Comparison of ENCODE assay signal across 16 mouse cellular contexts in genomic region chr19:6932018-6932417, GRCm38 (mm10). TPM values are rescaled to one million over a fixed set of nuclear protein-coding genes. Genes with fewer than 3 reads are reported as not detected.
A peak's percentile ranks its signal among the peaks of the same experiment; 100 is the strongest.
DNase-seq lines count a peak whose midpoint lies in the region; ATAC-seq and TF ChIP-seq lines count a peak whose summit lies in the region.
"Had no signal": no experiment of that assay in that cellular context is flagged by ENCODE, and none has a peak within 500 bp of the region (broad histone marks: within the 10 kb centered on the region; RNA-seq: fewer than 3 reads in every experiment).

No protein-coding gene starts in this region.

- no peak overlapping the region for H3K9ac ChIP-seq in liver, adult 2 months (ENCODE audit: low read depth, low read length)
- H3K9ac ChIP-seq: embryonic facial prominence, embryonic 12.5 days; forebrain, embryonic 12.5 days had no signal

- H3K27me3 ChIP-seq in liver, adult 2 months (ENCODE audit: control insufficient read depth, insufficient read depth, low read length), result peaks cover 10% of the 10 kb centered on the region

- no peak for TF ChIP-seq POLR2A in liver, adult 2 months (IDR thresholded peaks at IDR 0.05; ENCODE audit: extremely low read depth, insufficient read depth, low read length)
- TF ChIP-seq POLR2A in cortical plate, adult 2 months (IDR thresholded peaks at IDR 0.05; ENCODE audit: extremely low read depth, insufficient read depth, low read length), result no peak

- no peaks in the 10 kb centered on the region for H3K36me3 ChIP-seq in liver, adult 2 months (ENCODE audit: control insufficient read depth, insufficient read depth, low read length)
- H3K36me3 ChIP-seq: embryonic facial prominence, embryonic 10.5 days; embryonic facial prominence, embryonic 12.5 days; forebrain, embryonic 12.5 days had no signal

- peaks cover 2% of the 10 kb centered on the region for H3K4me1 ChIP-seq in liver, adult 2 months (ENCODE audit: control insufficient read depth, insufficient read depth, low read length)
- H3K4me1 ChIP-seq in cortical plate, adult 2 months (ENCODE audit: control insufficient read depth, insufficient read depth, low read length), result no peaks in the 10 kb centered on the region

- H3K79me2 ChIP-seq in liver, adult 2 months (ENCODE audit: control insufficient read depth, insufficient read depth, low read length), result no peaks in the 10 kb centered on the region

- no peak for TF ChIP-seq CTCF in liver, adult 2 months (IDR thresholded peaks at IDR 0.05; ENCODE audit: low read depth, low read length)
- TF ChIP-seq CTCF in cortical plate, adult 2 months (IDR thresholded peaks at IDR 0.05; ENCODE audit: extremely low read depth, insufficient read depth, low read length), result no peak

- no peak overlapping the region for H3K4me3 ChIP-seq in liver, adult 2 months (ENCODE audit: insufficient read depth, low read depth, low read length)
- peak overlapping the region; percentile 38 for H3K4me3 ChIP-seq in cortical plate, adult 2 months (ENCODE audit: insufficient read depth, low read length)
- H3K4me3 ChIP-seq: embryonic facial prominence, embryonic 10.5 days; embryonic facial prominence, embryonic 12.5 days; forebrain, embryonic 12.5 days had no signal

- no peak for ATAC-seq in activated CD4-positive, CD25-positive, alpha-beta regulatory T cell, adult 4 months
- ATAC-seq: forebrain, embryonic 14.5 days; forebrain, embryonic 16.5 days had no signal

- no peak overlapping the region for H3K27ac ChIP-seq in liver, adult 2 months (replicated peaks; ENCODE audit: insufficient read depth, low read depth, low read length)
- no peak overlapping the region for H3K27ac ChIP-seq in cortical plate, adult 2 months (ENCODE audit: insufficient read depth, low read length)
- H3K27ac ChIP-seq: embryonic facial prominence, embryonic 10.5 days; embryonic facial prominence, embryonic 12.5 days; forebrain, embryonic 12.5 days had no signal

- DNase-seq in liver, adult 2 months (ENCODE audit: extremely low read depth, low read depth, low spot score), result peak; percentile 85
- no peak for DNase-seq in liver
- DNase-seq in R1 (ENCODE audit: low read depth, low spot score), result peak; percentile 81
- DNase-seq: adrenal gland, adult 2 months; adrenal gland, postnatal 10 days; adrenal gland, postnatal 25 days; cerebellum, adult 11 months; cerebellum, adult 8-10 months had no signal

- WGBS in liver, adult 2 months, result 16% methylated on average over 1 of the region's 1 CpGs

RNA-seq across cellular contexts. Expression of gene Kcnk4, which starts 2.3 kb away (rescaled TPM):
- total RNA-seq in liver, adult 2 months (2014; rRNA removed), result 0.07 TPM in 1 of 2 replicates, not detected in the other
- polyA plus RNA-seq in liver, adult 2 months (2012; rRNA removed), result 0.05 TPM in 1 of 2 replicates, not detected in the other
- polyA plus RNA-seq in cortical plate, adult 2 months (2012; rRNA removed), result 57.1 and 59.0 TPM in 2 replicates
- not detected for polyA plus RNA-seq in activated CD4-positive, CD25-positive, alpha-beta regulatory T cell, adult 4 months (2017; shearing (Covaris generic))
- total RNA-seq: common myeloid progenitor, adult 5-6 weeks had no signal
- polyA plus RNA-seq: adrenal gland, adult 2 months; embryonic facial prominence, embryonic 10.5 days; forebrain, embryonic 12.5 days had no signal

RNA-seq across cellular contexts. Expression of gene Catsperz, which starts 6.8 kb away (rescaled TPM):
- not detected in 2 replicates for total RNA-seq in liver, adult 2 months (2014; rRNA removed)
- polyA plus RNA-seq in liver, adult 2 months (2012; rRNA removed), result not detected in 2 replicates
- 31.9 and 33.9 TPM in 2 replicates for polyA plus RNA-seq in cortical plate, adult 2 months (2012; rRNA removed)
- not detected for polyA plus RNA-seq in activated CD4-positive, CD25-positive, alpha-beta regulatory T cell, adult 4 months (2017; shearing (Covaris generic))
- total RNA-seq: adrenal gland, postnatal 25 days; common myeloid progenitor, adult 5-6 weeks had no signal
- polyA plus RNA-seq: adrenal gland, adult 2 months had no signal

RNA-seq across cellular contexts. Expression of gene Bad, which starts 9.6 kb away (rescaled TPM):
- total RNA-seq in liver, adult 2 months (2014; rRNA removed), result 26.2 and 28.1 TPM in 2 replicates
- 38.7 and 40.3 TPM in 2 replicates for polyA plus RNA-seq in liver, adult 2 months (2012; rRNA removed)
- polyA plus RNA-seq in cortical plate, adult 2 months (2012; rRNA removed), result 60.4 and 66.3 TPM in 2 replicates
- polyA plus RNA-seq in activated CD4-positive, CD25-positive, alpha-beta regulatory T cell, adult 4 months (2017; shearing (Covaris generic)), result 10 to 100 TPM; 42.6 to 60.5 TPM

RNA-seq across cellular contexts. Expression of gene Gpr137, which starts 10.3 kb away (rescaled TPM):
- total RNA-seq in liver, adult 2 months (2014; rRNA removed), result 12.3 and 14.0 TPM in 2 replicates
- 52.6 and 61.1 TPM in 2 replicates for polyA plus RNA-seq in liver, adult 2 months (2012; rRNA removed)
- 117 and 121 TPM in 2 replicates for polyA plus RNA-seq in cortical plate, adult 2 months (2012; rRNA removed)
- polyA plus RNA-seq in activated CD4-positive, CD25-positive, alpha-beta regulatory T cell, adult 4 months (2017; shearing (Covaris generic)), result 10 to 100 TPM in 1 of 2 experiments, 1 to 10 TPM in 1; 9.8 to 11.5 TPM

RNA-seq across cellular contexts. Expression of gene Esrra, which starts 10.4 kb away (rescaled TPM):
- 25.9 and 27.7 TPM in 2 replicates for total RNA-seq in liver, adult 2 months (2014; rRNA removed)
- 36.6 and 40.6 TPM in 2 replicates for polyA plus RNA-seq in liver, adult 2 months (2012; rRNA removed)
- polyA plus RNA-seq in cortical plate, adult 2 months (2012; rRNA removed), result 59.2 and 62.9 TPM in 2 replicates
- 1 to 10 TPM; 3.1 to 3.8 TPM for polyA plus RNA-seq in activated CD4-positive, CD25-positive, alpha-beta regulatory T cell, adult 4 months (2017; shearing (Covaris generic))

Comparison
In these comparisons a context has a peak if more than half of its experiments do, and no peak if none do; other contexts are left out.
1. RNA of gene Kcnk4, which starts 2.3 kb away (polyA plus RNA-seq): 57.1 to 59.0 TPM in cortical plate, adult 2 months; not detected in activated CD4-positive, CD25-positive, alpha-beta regulatory T cell, adult 4 months and 0.05 TPM in liver, adult 2 months; every median in the first group is over 10 times any median in the second.
2. RNA of gene Catsperz, which starts 6.8 kb away (polyA plus RNA-seq): 31.9 to 33.9 TPM in cortical plate, adult 2 months; not detected in liver, adult 2 months and not detected in activated CD4-positive, CD25-positive, alpha-beta regulatory T cell, adult 4 months; every median in the first group is over 10 times any median in the second.